Comparison of ENCODE assay signal across 11 mouse cellular contexts in the genomic region with DNA sequence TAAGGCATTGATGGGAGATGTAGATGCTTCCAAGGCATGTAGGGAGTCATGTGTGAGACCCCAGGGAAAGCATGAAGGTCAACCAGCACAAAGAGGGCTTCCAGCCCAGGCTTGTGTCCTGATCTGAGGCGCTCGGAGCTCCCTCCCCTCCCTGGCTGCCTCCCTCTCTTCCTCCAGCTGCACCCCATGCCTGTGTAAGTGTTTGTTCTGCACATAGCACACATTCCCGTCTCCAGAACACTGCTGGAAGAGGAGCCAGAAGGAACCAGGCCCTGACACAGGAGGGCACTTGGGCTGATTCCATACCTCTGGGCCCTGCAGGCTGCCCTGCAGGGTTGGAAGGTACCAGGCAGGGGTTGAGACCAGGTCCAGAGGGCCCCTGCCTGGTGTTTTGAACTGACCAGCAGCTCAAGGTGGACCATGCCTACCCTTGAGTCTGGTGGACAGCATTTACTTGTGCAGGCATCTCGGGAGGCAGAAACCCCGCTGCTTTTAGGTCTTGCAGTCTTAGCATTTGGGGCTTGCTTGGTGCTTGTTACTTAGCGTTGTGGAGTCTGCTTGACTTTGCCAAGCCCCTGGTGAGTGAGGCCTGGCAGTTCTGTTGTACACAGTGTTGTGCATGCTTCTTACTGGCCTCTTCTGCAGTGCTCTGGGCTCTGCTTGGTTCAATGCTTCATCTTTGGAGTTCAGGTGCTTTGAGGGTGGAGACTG. TPM values are rescaled to one million over a fixed set of nuclear protein-coding genes. Genes with fewer than 3 reads are reported as not detected.
DNase-seq lines count a peak whose midpoint lies in the region; ATAC-seq and TF ChIP-seq lines count a peak whose summit lies in the region.
"Had no signal": no experiment of that assay in that cellular context is flagged by ENCODE, and none has a peak within 500 bp of the region (broad histone marks: within the 10 kb centered on the region; RNA-seq: fewer than 3 reads in every experiment).

No protein-coding gene starts in this region.

- DNase-seq in forebrain, postnatal 0 days: no peak
- no peak for DNase-seq in liver, adult 2 months (ENCODE audit: extremely low read depth, low read depth, low spot score)
- no peak for DNase-seq in liver, postnatal 0 days
- DNase-seq in urinary bladder, postnatal 4 days (ENCODE audit: low spot score in 2 of 2): no peak
- no peak for DNase-seq in layer of hippocampus, postnatal 14 days (ENCODE audit: low spot score in 2 of 2)
- DNase-seq: right cerebral cortex, adult 18-20 months had no signal

- H3K27ac ChIP-seq in forebrain, embryonic 12.5 days: 0 out of 2 replicates have a peak overlapping the region, but pooled peaks have one; percentile 19
- no peak overlapping the region for H3K27ac ChIP-seq in forebrain, postnatal 0 days (ENCODE audit: low read depth, low read length)
- peak overlapping the region; percentile 56 for H3K27ac ChIP-seq in liver, adult 2 months (replicated peaks; ENCODE audit: insufficient read depth, low read depth, low read length)
- H3K27ac ChIP-seq in liver, postnatal 0 days (ENCODE audit: low read depth): no peak overlapping the region
- 0 out of 2 replicates have a peak overlapping the region, but pooled peaks have one; percentile 22 for H3K27ac ChIP-seq in limb, embryonic 13.5 days
- peak overlapping the region; percentile 75 for H3K27ac ChIP-seq in stomach, embryonic 15.5 days
- H3K27ac ChIP-seq: midbrain, embryonic 13.5 days had no signal

- no peaks in the 10 kb centered on the region for H3K9me3 ChIP-seq in forebrain, embryonic 12.5 days
- H3K9me3 ChIP-seq in forebrain, postnatal 0 days (ENCODE audit: low read length): no peaks in the 10 kb centered on the region
- no peaks in the 10 kb centered on the region for H3K9me3 ChIP-seq in liver, postnatal 0 days (ENCODE audit: low read length)
- 0 out of 2 replicates have a peak, but pooled peaks cover 3% of the 10 kb centered on the region for H3K9me3 ChIP-seq in limb, embryonic 13.5 days
- H3K9me3 ChIP-seq in stomach, embryonic 15.5 days: no peaks in the 10 kb centered on the region
- H3K9me3 ChIP-seq: midbrain, embryonic 13.5 days had no signal

- WGBS in forebrain, embryonic 12.5 days: 75% methylated on average over 6 of the region's 6 CpGs
- WGBS in forebrain, postnatal 0 days: 71% methylated on average over 6 of the region's 6 CpGs
- 75% methylated on average over 6 of the region's 6 CpGs for WGBS in liver, adult 2 months
- WGBS in liver, postnatal 0 days (ENCODE audit: insufficient replicate concordance): 57% methylated on average over 6 of the region's 6 CpGs
- WGBS in limb, embryonic 13.5 days: 52% methylated on average over 6 of the region's 6 CpGs
- WGBS in stomach, embryonic 15.5 days: 39% methylated on average over 6 of the region's 6 CpGs

- TF ChIP-seq CTCF in forebrain, postnatal 0 days (IDR thresholded peaks at IDR 0.05; ENCODE audit: low read depth): no peak
- TF ChIP-seq CTCF in liver, adult 2 months (IDR thresholded peaks at IDR 0.05; ENCODE audit: low read depth, low read length): no peak
- no peak for TF ChIP-seq CTCF in liver, postnatal 0 days (IDR thresholded peaks at IDR 0.05; ENCODE audit: low read depth)

- no peaks in the 10 kb centered on the region for H3K79me2 ChIP-seq in liver, adult 2 months (ENCODE audit: control insufficient read depth, insufficient read depth, low read length)

- no peak overlapping the region for H3K4me2 ChIP-seq in forebrain, embryonic 12.5 days
- no peak overlapping the region for H3K4me2 ChIP-seq in forebrain, postnatal 0 days (ENCODE audit: low read depth)
- no peak overlapping the region for H3K4me2 ChIP-seq in liver, postnatal 0 days (ENCODE audit: low read depth, low read length)
- H3K4me2 ChIP-seq in limb, embryonic 13.5 days (replicated peaks): no peak overlapping the region
- no peak overlapping the region for H3K4me2 ChIP-seq in stomach, embryonic 15.5 days
- H3K4me2 ChIP-seq: midbrain, embryonic 13.5 days had no signal

- no peaks in the 10 kb centered on the region for H3K27me3 ChIP-seq in forebrain, embryonic 12.5 days
- H3K27me3 ChIP-seq in forebrain, postnatal 0 days (ENCODE audit: insufficient read depth, low read length): no peaks in the 10 kb centered on the region
- no peaks in the 10 kb centered on the region for H3K27me3 ChIP-seq in liver, adult 2 months (ENCODE audit: control insufficient read depth, insufficient read depth, low read length)
- H3K27me3 ChIP-seq in liver, postnatal 0 days (ENCODE audit: insufficient read depth, low read length): no peaks in the 10 kb centered on the region
- H3K27me3 ChIP-seq in limb, embryonic 13.5 days: no peaks in the 10 kb centered on the region
- no peaks in the 10 kb centered on the region for H3K27me3 ChIP-seq in stomach, embryonic 15.5 days (replicated peaks)
- H3K27me3 ChIP-seq: midbrain, embryonic 13.5 days had no signal

- no peak for ATAC-seq in forebrain, embryonic 12.5 days (ENCODE audit: low FRiP score)
- no peak for ATAC-seq in forebrain, postnatal 0 days
- no peak for ATAC-seq in liver, postnatal 0 days
- peak; percentile 61; the same call in 1 of the 2 replicates for ATAC-seq in limb, embryonic 13.5 days (ENCODE audit: low FRiP score, low read depth)
- peak; percentile 67; the same call in 1 of the 2 replicates for ATAC-seq in stomach, embryonic 15.5 days (ENCODE audit: insufficient read depth, low FRiP score, low read depth)
- ATAC-seq: midbrain, embryonic 13.5 days had no signal

- H3K36me3 ChIP-seq in forebrain, embryonic 12.5 days (replicated peaks): no peaks in the 10 kb centered on the region
- no peaks in the 10 kb centered on the region for H3K36me3 ChIP-seq in forebrain, postnatal 0 days (ENCODE audit: insufficient read depth)
- H3K36me3 ChIP-seq in liver, adult 2 months (ENCODE audit: control insufficient read depth, insufficient read depth, low read length): no peaks in the 10 kb centered on the region
- H3K36me3 ChIP-seq in liver, postnatal 0 days (replicated peaks; ENCODE audit: insufficient read depth, low read length): no peaks in the 10 kb centered on the region
- H3K36me3 ChIP-seq in limb, embryonic 13.5 days: no peaks in the 10 kb centered on the region
- H3K36me3 ChIP-seq in stomach, embryonic 15.5 days: no peaks in the 10 kb centered on the region
- H3K36me3 ChIP-seq: midbrain, embryonic 13.5 days had no signal

- H3K9ac ChIP-seq in forebrain, embryonic 12.5 days: no peak overlapping the region
- H3K9ac ChIP-seq in forebrain, postnatal 0 days: no peak overlapping the region
- no peak overlapping the region for H3K9ac ChIP-seq in liver, adult 2 months (ENCODE audit: low read depth, low read length)
- no peak overlapping the region for H3K9ac ChIP-seq in liver, postnatal 0 days (replicated peaks)
- H3K9ac ChIP-seq in limb, embryonic 13.5 days: no peak overlapping the region
- no peak overlapping the region for H3K9ac ChIP-seq in stomach, embryonic 15.5 days
- H3K9ac ChIP-seq: midbrain, embryonic 13.5 days had no signal

- TF ChIP-seq POLR2A in liver, adult 2 months (IDR thresholded peaks at IDR 0.05; ENCODE audit: extremely low read depth, insufficient read depth, low read length): no peak

- TF ChIP-seq EP300 in liver, postnatal 0 days (IDR thresholded peaks at IDR 0.05; ENCODE audit: low read depth): no peak

- H3K4me1 ChIP-seq in forebrain, embryonic 12.5 days: no peaks in the 10 kb centered on the region; the same call in 1 of the 2 replicates
- no peaks in the 10 kb centered on the region for H3K4me1 ChIP-seq in forebrain, postnatal 0 days (ENCODE audit: insufficient read depth)
- H3K4me1 ChIP-seq in liver, adult 2 months (ENCODE audit: control insufficient read depth, insufficient read depth, low read length): peaks cover 3% of the 10 kb centered on the region; the same call in 1 of the 2 replicates
- H3K4me1 ChIP-seq in liver, postnatal 0 days (ENCODE audit: insufficient read depth): no peaks in the 10 kb centered on the region
- peaks cover 24% of the 10 kb centered on the region for H3K4me1 ChIP-seq in limb, embryonic 13.5 days
- peaks cover 18% of the 10 kb centered on the region for H3K4me1 ChIP-seq in stomach, embryonic 15.5 days

- no peak overlapping the region for H3K4me3 ChIP-seq in forebrain, embryonic 12.5 days (replicated peaks)
- H3K4me3 ChIP-seq in forebrain, postnatal 0 days (ENCODE audit: low read depth, low read length): no peak overlapping the region
- no peak overlapping the region for H3K4me3 ChIP-seq in liver, adult 2 months (ENCODE audit: insufficient read depth, low read depth, low read length)
- H3K4me3 ChIP-seq in liver, postnatal 0 days (ENCODE audit: low read depth, low read length): no peak overlapping the region
- H3K4me3 ChIP-seq in limb, embryonic 13.5 days: no peak overlapping the region
- H3K4me3 ChIP-seq in stomach, embryonic 15.5 days (replicated peaks): no peak overlapping the region
- H3K4me3 ChIP-seq: midbrain, embryonic 13.5 days had no signal

RNA-seq across cellular contexts. Expression of a gene that starts 45.2 kb away (rescaled TPM):
- polyA plus RNA-seq in forebrain, embryonic 12.5 days (2016; fragmentation: Nextera tagmentation; extraction: Ambion mirVana): 2.5 and 2.8 TPM in 2 replicates
- 52.7 and 57.8 TPM in 2 replicates for total RNA-seq in forebrain, postnatal 0 days (2014; rRNA removed)
- 5.8 and 7.0 TPM in 2 replicates for polyA plus RNA-seq in forebrain, postnatal 0 days (2015; fragmentation: Nextera tagmentation; extraction: Ambion mirVana)
- 0.46 and 0.81 TPM in 2 replicates for total RNA-seq in liver, adult 2 months (2014; rRNA removed)
- 1.3 and 1.6 TPM in 2 replicates for polyA plus RNA-seq in liver, adult 2 months (2012; rRNA removed)
- 0.28 and 0.39 TPM in 2 replicates for polyA plus RNA-seq in liver, postnatal 0 days (2015; fragmentation: Nextera tagmentation; extraction: Ambion mirVana)
- polyA plus RNA-seq in limb, embryonic 13.5 days (2015; fragmentation: Nextera tagmentation; extraction: Ambion mirVana): 2.3 and 2.6 TPM in 2 replicates
- 3.0 and 3.3 TPM in 2 replicates for polyA plus RNA-seq in stomach, embryonic 15.5 days (2015; fragmentation: Nextera tagmentation; extraction: Ambion mirVana)
- 10 to 100 TPM; 68.8 to 69.8 TPM for total RNA-seq in layer of hippocampus, postnatal 14 days (2021)
- total RNA-seq: granulocyte monocyte progenitor cell, adult 5-6 weeks had no signal

Comparison
In these comparisons a context has a peak if more than half of its experiments do, and no peak if none do; other contexts are left out.
1. H3K27ac ChIP-seq: peak in forebrain, embryonic 12.5 days (single experiment), liver, adult 2 months (single experiment), limb, embryonic 13.5 days (single experiment) and stomach, embryonic 15.5 days (single experiment); none in forebrain, postnatal 0 days (single experiment) and liver, postnatal 0 days (single experiment).
2. ATAC-seq: peak in limb, embryonic 13.5 days (single experiment) and stomach, embryonic 15.5 days (single experiment); none in forebrain, embryonic 12.5 days (single experiment), forebrain, postnatal 0 days (single experiment) and liver, postnatal 0 days (single experiment).